Mouse (Mus musculus) lung, embryonic 15.5 days (tissue): ENCODE data around the gene Rnls. TPM values are rescaled to one million over a fixed set of nuclear protein-coding genes. Genes with fewer than 3 reads are reported as not detected.
A peak's percentile ranks its signal among the peaks of the same experiment; 100 is the strongest.
"Not testable (repeated sequence)": the region's sequence is repeated elsewhere in the genome, so short reads cannot be mapped to it uniquely, and the experiment has no call there.

Source experiments
- ATAC-seq: fragments of 200-750 bp; cut with Nextera tagmentation; 2 replicates; pipeline ENCODE4 v1.8.0; 2017; ENCODE audit warnings: moderate number of reproducible peaks, borderline replicate concordance; ENCODE audit not compliant: low FRiP score, low TSS enrichment; ENCODE audit errors: extremely low read depth
- H3K27ac ChIP-seq: fragments of 300-500 bp; sonication (generic); 2 replicates; pipeline ENCODE4 v1.5.1; 2015; ENCODE audit warnings: moderate library complexity, mild to moderate bottlenecking, inconsistent platforms
- H3K27me3 ChIP-seq: fragments of 300-500 bp; sonication (generic); 2 replicates; pipeline ENCODE4 v1.6.1; 2015; ENCODE audit warnings: inconsistent platforms
- H3K36me3 ChIP-seq: fragments of 300-500 bp; sonication (generic); 2 replicates; pipeline ENCODE4 v1.6.1; 2015; ENCODE audit warnings: inconsistent platforms
- H3K4me1 ChIP-seq: fragments of 300-500 bp; sonication (generic); 2 replicates; pipeline ENCODE4 v1.6.1; 2015; ENCODE audit warnings: inconsistent platforms
- H3K4me2 ChIP-seq: fragments of 300-500 bp; sonication (generic); 2 replicates; pipeline ENCODE4 v1.6.1; 2015; ENCODE audit warnings: inconsistent platforms, mild to moderate bottlenecking, moderate library complexity
- H3K4me3 ChIP-seq: fragments of 300-500 bp; sonication (generic); 2 replicates; pipeline ENCODE4 v1.5.1; 2015; ENCODE audit warnings: mild to moderate bottlenecking, inconsistent platforms
- H3K9ac ChIP-seq: fragments of 300-500 bp; sonication (generic); 2 replicates; pipeline ENCODE4 v1.6.1; 2015; ENCODE audit warnings: inconsistent platforms
- H3K9me3 ChIP-seq: fragments of 300-500 bp; sonication (generic); 2 replicates; pipeline ENCODE4 v1.6.1; 2016; ENCODE audit warnings: inconsistent platforms
- WGBS: fragments of 180-500 bp; shearing (Covaris S2); methylation state at CpG from one replicate; pipeline ENCODE4 v1.1.7; 2015; 5-methylcytosine and 5-hydroxymethylcytosine counted together
- polyA plus RNA-seq: library from polyadenylated mRNA; unstranded; fragments of >200 nt; fragmentation: Nextera tagmentation; extraction: Ambion mirVana; gene quantifications from 2 replicates; pipeline ENCODE4 v1.2.1, GENCODE M21; 2015

Gene Rnls
- 6.3 and 6.5 TPM in 2 replicates for polyA plus RNA-seq

- Histone ChIP-seq H3K9ac (peak within 1 kb of the TSS; percentile 80), H3K36me3 (no peaks in the 10 kb centered on the region), H3K4me3 (peak within 1 kb of the TSS; percentile 67), H3K4me2 (peak within 1 kb of the TSS; percentile 87), H3K9me3 (0 out of 2 replicates have a peak, but pooled peaks cover 3% of the 10 kb centered on the region), H3K27me3 (no peaks in the 10 kb centered on the region), H3K4me1 (no peaks in the 10 kb centered on the region), H3K27ac (peak within 1 kb of the TSS; percentile 88)
- WGBS = 2% methylated on average over 48 of the region's 48 CpGs
- peak; percentile 99 for ATAC-seq
These were observed at the start of gene Rnls for GRCm38 (mm10) chr19:33391651-33392382. TSS of gene Rnls (minus strand) at chr19:33392295.

DNA sequence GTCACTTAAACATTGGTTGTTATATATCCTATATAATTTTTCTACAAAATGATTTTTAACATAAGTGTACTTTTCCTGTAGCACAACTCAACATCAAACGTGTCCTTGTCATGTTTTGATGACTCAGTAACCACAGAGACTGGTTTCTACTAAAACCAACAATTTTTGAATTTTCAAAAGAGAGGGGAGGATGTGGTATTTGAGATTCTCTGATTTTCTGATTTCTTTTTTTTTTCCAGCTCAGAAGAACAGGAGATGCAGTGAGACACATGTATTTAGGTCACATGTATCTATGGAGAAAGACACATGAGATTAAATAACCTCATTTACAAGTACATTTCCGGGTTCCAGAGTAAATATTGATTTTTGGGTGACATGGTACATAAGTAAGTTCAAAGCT, 37.4 kb upstream of the Rnls start:
- H3K4me3 ChIP-seq = no peak overlapping the region
- no peak overlapping the region for H3K4me2 ChIP-seq
- WGBS = 26% methylated on average over 2 of the region's 2 CpGs
- no peak for ATAC-seq
- no peaks in the 10 kb centered on the region for H3K27me3 ChIP-seq
- no peak overlapping the region for H3K27ac ChIP-seq
- no peak overlapping the region for H3K9ac ChIP-seq
- no peaks in the 10 kb centered on the region for H3K4me1 ChIP-seq
- no peaks in the 10 kb centered on the region for H3K36me3 ChIP-seq
- H3K9me3 ChIP-seq = no peaks in the 10 kb centered on the region

- not testable (repeated sequence) for H3K4me2 ChIP-seq, ATAC-seq, H3K9me3 ChIP-seq, H3K4me1 ChIP-seq, H3K27me3 ChIP-seq, H3K9ac ChIP-seq, H3K4me3 ChIP-seq, H3K36me3 ChIP-seq, H3K27ac ChIP-seq
- 81% methylated on average over 9 of the region's 9 CpGs for WGBS
These were observed 27.3 kb upstream of the Rnls start for GRCm38 (mm10) chr19:33419368-33419767.

- no peak for ATAC-seq
- H3K4me3 ChIP-seq = no peak overlapping the region
- no peaks in the 10 kb centered on the region for H3K36me3 ChIP-seq
- no peak overlapping the region for H3K27ac ChIP-seq
- H3K9me3 ChIP-seq = no peaks in the 10 kb centered on the region
- H3K9ac ChIP-seq = no peak overlapping the region
- WGBS = 59% methylated on average over 2 of the region's 2 CpGs
- H3K27me3 ChIP-seq = no peaks in the 10 kb centered on the region
- H3K4me1 ChIP-seq = no peaks in the 10 kb centered on the region
- H3K4me2 ChIP-seq = no peak overlapping the region
These were observed 11.3 kb downstream of the Rnls start for GRCm38 (mm10) chr19:33380825-33381224.

DNA sequence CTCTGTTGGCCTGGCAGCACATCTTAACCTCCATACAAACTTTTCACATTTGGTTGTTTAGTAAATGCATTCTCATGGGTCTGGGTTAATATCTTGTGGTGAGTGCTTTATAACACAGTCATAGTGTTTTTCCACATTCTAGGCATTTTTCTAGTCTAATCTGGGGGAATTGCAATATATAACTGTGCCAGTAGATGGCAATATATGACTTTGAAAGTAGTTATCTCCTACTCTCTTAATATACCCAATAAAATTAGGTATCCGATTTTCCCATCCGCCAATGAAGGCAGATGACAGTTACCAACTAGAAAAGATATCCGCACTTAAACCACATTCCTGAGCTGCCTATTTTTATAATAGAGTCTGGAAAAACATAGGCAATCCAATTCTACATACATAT, 11.7 kb downstream of the Rnls start:
- Histone ChIP-seq H3K4me3 (no peak overlapping the region), H3K4me2 (no peak overlapping the region), H3K27ac (no peak overlapping the region), H3K9me3 (no peaks in the 10 kb centered on the region), H3K4me1 (no peaks in the 10 kb centered on the region), H3K36me3 (no peaks in the 10 kb centered on the region), H3K9ac (no peak overlapping the region), H3K27me3 (no peaks in the 10 kb centered on the region)
- no peak for ATAC-seq
- 5% methylated on average over 3 of the region's 3 CpGs for WGBS

GRCm38 (mm10) chr19:33368808-33369207, 23.3 kb downstream of the Rnls start:
- Histone ChIP-seq H3K27ac (no peak overlapping the region), H3K9me3 (no peaks in the 10 kb centered on the region), H3K4me3 (no peak overlapping the region), H3K36me3 (no peaks in the 10 kb centered on the region), H3K4me1 (no peaks in the 10 kb centered on the region), H3K4me2 (no peak overlapping the region), H3K9ac (no peak overlapping the region), H3K27me3 (no peaks in the 10 kb centered on the region)
- 68% methylated on average over 2 of the region's 2 CpGs for WGBS
- ATAC-seq = no peak

DNA sequence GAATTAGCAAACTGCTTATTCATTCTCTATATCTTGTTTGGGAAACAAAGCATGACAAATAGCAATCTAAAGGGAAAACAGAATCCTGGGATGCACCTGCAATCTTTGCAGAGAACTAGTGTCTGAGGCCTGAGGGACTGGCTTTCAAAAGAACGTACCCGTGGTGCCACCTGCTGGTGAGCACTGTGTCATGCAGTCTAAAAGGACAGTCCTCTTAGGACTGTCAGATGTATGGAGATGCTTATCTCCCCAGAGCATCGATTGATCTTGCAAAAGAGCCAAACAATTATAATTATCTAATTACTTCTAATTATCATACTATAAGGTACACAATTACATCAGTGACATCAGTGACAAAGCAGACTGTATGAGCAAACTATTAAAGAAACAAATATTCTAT, 25.4 kb downstream of the Rnls start:
- Histone ChIP-seq H3K4me1 (no peaks in the 10 kb centered on the region), H3K4me2 (no peak overlapping the region), H3K36me3 (no peaks in the 10 kb centered on the region), H3K27me3 (no peaks in the 10 kb centered on the region), H3K4me3 (no peak overlapping the region), H3K27ac (no peak overlapping the region), H3K9me3 (no peaks in the 10 kb centered on the region), H3K9ac (no peak overlapping the region)
- 8% methylated on average over 3 of the region's 3 CpGs for WGBS
- no peak for ATAC-seq

DNA sequence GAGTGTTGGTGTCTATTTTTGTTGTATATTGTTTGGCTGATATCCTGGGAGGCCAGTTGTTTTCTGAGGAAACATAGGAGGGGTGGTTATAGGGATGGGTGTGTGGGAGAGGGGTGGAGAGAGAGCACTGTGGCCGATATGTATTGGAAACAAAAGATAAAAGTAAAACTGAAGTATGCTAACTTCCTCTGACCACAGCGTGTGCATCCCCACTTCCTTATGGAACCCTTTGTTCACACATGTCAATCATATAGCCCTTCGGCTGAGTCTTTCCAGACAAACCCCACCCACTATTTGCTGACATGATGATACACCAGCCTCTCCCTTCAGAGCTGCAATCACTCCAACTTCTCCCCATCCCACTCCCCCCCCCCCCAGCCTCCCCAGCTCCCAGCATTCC, 35.1 kb downstream of the Rnls start:
- Histone ChIP-seq H3K4me2 (no peak overlapping the region), H3K27me3 (no peaks in the 10 kb centered on the region), H3K36me3 (no peaks in the 10 kb centered on the region), H3K27ac (no peak overlapping the region), H3K4me1 (no peaks in the 10 kb centered on the region), H3K9ac (no peak overlapping the region), H3K9me3 (no peaks in the 10 kb centered on the region), H3K4me3 (no peak overlapping the region)
- no peak for ATAC-seq
- WGBS = 16% methylated on average over 3 of the region's 3 CpGs

DNA sequence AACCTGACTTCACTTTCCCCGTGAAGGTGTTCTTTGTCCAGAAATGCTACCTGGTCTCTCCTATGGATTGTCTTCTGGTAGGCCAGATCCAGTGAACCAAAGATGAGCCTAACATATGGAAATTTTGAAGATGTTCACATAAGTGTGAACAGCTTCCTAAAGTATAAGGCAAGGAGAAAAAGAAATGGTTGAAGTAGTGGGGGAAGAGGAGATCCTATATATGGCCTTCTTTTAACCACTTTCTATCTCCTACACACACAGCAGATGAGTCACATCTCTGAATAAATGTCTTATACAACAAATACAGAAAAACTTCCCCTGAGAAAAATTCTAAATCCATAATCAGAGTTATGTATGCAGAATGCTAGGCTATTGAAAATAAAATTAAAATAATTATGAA, 52.0 kb downstream of the Rnls start:
- Histone ChIP-seq H3K9ac (no peak overlapping the region), H3K36me3 (no peaks in the 10 kb centered on the region), H3K4me3 (no peak overlapping the region), H3K27ac (no peak overlapping the region), H3K9me3 (no peaks in the 10 kb centered on the region), H3K4me2 (no peak overlapping the region), H3K4me1 (no peaks in the 10 kb centered on the region), H3K27me3 (no peaks in the 10 kb centered on the region)
- 95% methylated on average over 1 of the region's 1 CpGs for WGBS
- no peak for ATAC-seq

DNA sequence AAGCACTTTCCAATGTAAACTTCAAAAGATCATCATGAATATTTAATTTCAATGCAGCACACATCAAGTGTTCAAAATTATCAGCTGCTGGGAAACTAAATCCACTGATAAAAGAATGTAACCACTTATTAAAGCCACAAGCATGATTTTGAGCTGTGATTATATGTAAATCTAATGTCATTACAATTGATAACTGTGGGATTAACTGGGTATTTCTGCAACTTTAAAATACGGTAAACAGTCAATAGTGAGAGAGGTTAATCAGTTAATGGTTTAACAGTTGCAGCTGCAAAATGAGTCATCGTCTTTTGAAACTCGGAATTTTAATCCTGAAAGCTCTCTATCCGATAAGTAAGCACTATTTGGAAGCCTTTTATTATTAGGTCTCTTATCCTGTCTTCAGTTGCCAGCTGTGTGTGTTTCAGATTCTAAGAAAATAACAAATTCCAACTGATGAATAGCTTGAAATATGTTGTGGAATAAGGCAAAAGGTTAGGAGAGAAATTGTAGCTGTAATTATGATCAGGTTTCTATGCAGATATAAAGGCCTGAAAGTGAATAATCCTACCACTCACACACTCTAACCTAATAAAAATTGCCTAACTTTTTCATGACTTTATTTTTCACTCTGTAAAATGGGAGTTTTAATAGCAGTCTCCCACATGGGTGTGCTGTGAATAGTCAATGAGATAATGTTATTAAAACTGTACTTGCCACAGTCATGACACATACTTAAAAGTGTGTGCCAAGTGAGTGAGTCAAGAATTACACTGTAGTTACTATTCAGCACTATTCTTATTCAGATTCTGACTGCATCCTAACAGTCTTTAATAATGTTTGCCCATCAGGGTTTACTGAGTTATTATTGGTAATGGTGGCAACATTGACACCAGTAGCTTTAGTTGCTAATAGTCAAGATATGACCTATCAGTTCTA, 65.1 kb downstream of the Rnls start:
- no peaks in the 10 kb centered on the region for H3K27me3 ChIP-seq
- no peaks in the 10 kb centered on the region for H3K9me3 ChIP-seq
- no peak overlapping the region for H3K9ac ChIP-seq
- WGBS = 69% methylated on average over 4 of the region's 4 CpGs
- H3K4me2 ChIP-seq = no peak overlapping the region
- H3K4me1 ChIP-seq = no peaks in the 10 kb centered on the region
- ATAC-seq = no peak
- no peaks in the 10 kb centered on the region for H3K36me3 ChIP-seq
- no peak overlapping the region for H3K27ac ChIP-seq
- no peak overlapping the region for H3K4me3 ChIP-seq

- Histone ChIP-seq H3K4me2 (no peak overlapping the region), H3K4me3 (no peak overlapping the region), H3K4me1 (no peaks in the 10 kb centered on the region), H3K9ac (no peak overlapping the region), H3K9me3 (no peaks in the 10 kb centered on the region), H3K27me3 (no peaks in the 10 kb centered on the region), H3K27ac (no peak overlapping the region), H3K36me3 (no peaks in the 10 kb centered on the region)
- ATAC-seq = no peak
- 39% methylated on average over 1 of the region's 1 CpGs for WGBS
These were observed 73.3 kb downstream of the Rnls start for GRCm38 (mm10) chr19:33318785-33319184.

DNA sequence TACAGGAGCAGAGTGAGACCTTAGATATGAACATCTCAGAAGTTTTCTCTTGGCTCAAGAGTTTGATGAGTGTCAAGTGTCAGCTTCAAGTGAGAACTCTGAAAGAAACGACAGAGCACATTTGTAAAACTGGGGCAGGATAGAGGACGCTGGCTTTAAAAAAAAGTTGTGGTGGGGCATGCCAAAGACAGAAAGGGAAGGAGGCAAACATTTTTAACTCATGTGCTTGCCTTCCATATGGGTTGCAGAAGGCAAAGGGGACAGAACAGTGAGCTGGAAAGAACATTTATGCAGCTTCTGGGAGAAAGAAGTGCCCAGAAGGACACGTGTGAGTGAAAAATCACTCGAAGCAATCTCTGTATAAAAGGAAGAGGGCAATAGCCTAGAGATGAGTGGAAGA, 75.0 kb downstream of the Rnls start:
- no peaks in the 10 kb centered on the region for H3K36me3 ChIP-seq
- 39% methylated on average over 4 of the region's 4 CpGs for WGBS

More for the DNA sequence above, 75.0 kb downstream of the Rnls start:
- Histone ChIP-seq H3K9me3 (no peaks in the 10 kb centered on the region), H3K4me3 (no peak overlapping the region), H3K27ac (no peak overlapping the region), H3K4me2 (no peak overlapping the region), H3K4me1 (no peaks in the 10 kb centered on the region), H3K27me3 (no peaks in the 10 kb centered on the region), H3K9ac (no peak overlapping the region)
- no peak for ATAC-seq
